Mouse (Mus musculus) intestine, embryonic 14.5 days (tissue): ENCODE measurements around the gene Inmt. TPM values are rescaled to one million over a fixed set of nuclear protein-coding genes. Genes with fewer than 3 reads are reported as not detected.

Experiments used
- ATAC-seq: fragments of 200-750 bp; cut with Nextera tagmentation; replicated peaks from 2 replicates; pipeline ENCODE4 v1.8.0; 2017; ENCODE audit warnings: low read depth, moderate number of reproducible peaks, moderate TSS enrichment, moderate library complexity; ENCODE audit not compliant: low FRiP score, low TSS enrichment
- DNase-seq: peaks from one replicate; pipeline ENCODE4 v3.0.0-alpha.2; 2018; ENCODE audit warnings: low spot score
- H3K27ac ChIP-seq: fragments of 300-500 bp; sonication (generic); 2 replicates; pipeline ENCODE4 v1.5.1; 2014; ENCODE audit warnings: low read depth, mild to moderate bottlenecking, control low read depth
- H3K27me3 ChIP-seq: fragments of 300-500 bp; sonication (generic); replicated peaks from 2 replicates; pipeline ENCODE4 v1.6.1; 2014; ENCODE audit warnings: low read length, control low read depth; ENCODE audit not compliant: control insufficient read depth, insufficient read depth
- H3K36me3 ChIP-seq: fragments of 300-500 bp; sonication (generic); 2 replicates; pipeline ENCODE4 v1.6.1; 2014; ENCODE audit warnings: low read length, control low read depth; ENCODE audit not compliant: control insufficient read depth, insufficient read depth
- H3K4me1 ChIP-seq: fragments of 300-500 bp; sonication (generic); replicated peaks from 2 replicates; pipeline ENCODE4 v1.6.1; 2014; ENCODE audit warnings: low read length, control low read depth, mixed read lengths; ENCODE audit not compliant: control insufficient read depth, insufficient read depth
- H3K4me2 ChIP-seq: fragments of 300-500 bp; sonication (generic); 2 replicates; pipeline ENCODE4 v1.6.1; 2014; ENCODE audit warnings: low read length
- H3K4me3 ChIP-seq: fragments of 300-500 bp; sonication (generic); 2 replicates; pipeline ENCODE4 v1.5.1; 2014; ENCODE audit warnings: low read depth, low read length, control low read depth, mixed read lengths
- H3K9ac ChIP-seq: fragments of 300-500 bp; sonication (generic); 2 replicates; pipeline ENCODE4 v1.6.1; 2014; ENCODE audit warnings: mild to moderate bottlenecking, low read length
- H3K9me3 ChIP-seq: fragments of 300-500 bp; sonication (generic); 2 replicates; pipeline ENCODE4 v1.6.1; 2016; ENCODE audit warnings: low read length, control low read depth; ENCODE audit not compliant: control insufficient read depth
- WGBS: fragments of 180-500 bp; shearing (Covaris S2); extraction: QIAGEN DNeasy Blood & Tissue Kit; methylation state at CpG from one replicate; pipeline ENCODE4 v1.1.7; 2014; 5-methylcytosine and 5-hydroxymethylcytosine counted together
- polyA plus RNA-seq: library from polyadenylated mRNA; unstranded; fragments of >200 nt; fragmentation: Nextera tagmentation; extraction: Ambion mirVana; gene quantifications from 2 replicates; pipeline ENCODE4 v1.2.1, GENCODE M21; 2014

Inmt gene
- polyA plus RNA-seq, 1 experiment from 2014 or later, result 0.28 TPM

- ATAC-seq, result no peak
- no peak overlapping the region for H3K27ac ChIP-seq
- H3K4me1 ChIP-seq, result no peaks in the 10 kb centered on the region
- H3K27me3 ChIP-seq, result no peaks in the 10 kb centered on the region
- H3K9me3 ChIP-seq, result no peaks in the 10 kb centered on the region
- no peak for DNase-seq
- no peak overlapping the region for H3K4me2 ChIP-seq
- 87% methylated on average over 3 of the region's 3 CpGs for WGBS
- H3K9ac ChIP-seq, result no peak overlapping the region
- no peaks in the 10 kb centered on the region for H3K36me3 ChIP-seq
- no peak overlapping the region for H3K4me3 ChIP-seq
Measured at GRCm38 (mm10) chr6:55152226-55152625, 22.6 kb downstream of the Inmt start.

DNA sequence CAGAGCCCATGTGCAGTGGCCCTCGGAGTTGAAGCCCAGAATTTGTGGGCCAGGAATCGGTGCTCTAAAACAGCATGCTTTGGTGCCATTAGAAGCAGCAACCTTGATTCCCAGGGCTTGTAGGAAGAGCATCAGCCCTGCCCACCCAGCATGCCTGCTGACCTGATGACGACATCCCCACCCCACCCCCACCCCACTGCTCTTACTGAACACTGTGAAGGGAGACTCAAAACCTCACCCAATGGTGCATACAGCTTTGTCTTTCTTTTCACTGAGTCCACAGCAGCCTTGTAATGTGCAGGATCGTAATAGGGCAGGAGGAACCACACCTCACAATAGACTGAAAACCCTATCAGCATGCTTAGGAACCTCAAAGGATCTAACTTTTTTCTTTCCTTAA is 28.7 kb downstream of the Inmt start:
- no peak overlapping the region for H3K9ac ChIP-seq
- H3K4me1 ChIP-seq, result no peaks in the 10 kb centered on the region
- no peak overlapping the region for H3K4me2 ChIP-seq
- H3K9me3 ChIP-seq, result 0 out of 2 replicates have a peak, but pooled peaks cover 3% of the 10 kb centered on the region
- H3K27me3 ChIP-seq, result no peaks in the 10 kb centered on the region
- DNase-seq (no peak), ATAC-seq (no peak)
- H3K27ac ChIP-seq, result no peak overlapping the region
- WGBS, result 55% methylated on average over 4 of the region's 4 CpGs
- no peak overlapping the region for H3K4me3 ChIP-seq
- no peaks in the 10 kb centered on the region for H3K36me3 ChIP-seq

DNA sequence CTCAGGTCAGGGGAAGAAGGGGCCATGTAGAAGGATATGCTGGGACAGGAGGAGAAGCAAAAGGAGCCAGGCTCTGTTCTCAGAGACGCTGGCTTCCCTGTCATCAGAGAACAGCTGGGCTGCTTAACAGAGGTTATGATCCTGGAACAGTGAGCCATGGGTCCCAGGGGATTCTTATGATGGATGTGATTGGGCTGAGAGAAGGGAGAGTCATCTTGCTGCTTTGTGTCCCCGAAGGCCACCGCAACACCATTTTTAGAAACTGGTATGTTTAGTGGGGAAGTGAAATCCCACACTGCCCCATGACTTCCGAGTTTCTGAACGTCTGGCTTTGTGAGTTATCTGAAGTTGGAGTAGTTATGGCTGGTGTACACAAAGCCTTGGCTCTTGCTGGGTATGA is 29.6 kb downstream of the Inmt start:
- Histone ChIP-seq H3K27me3 (no peaks in the 10 kb centered on the region), H3K4me1 (no peaks in the 10 kb centered on the region), H3K4me2 (no peak overlapping the region), H3K4me3 (no peak overlapping the region), H3K27ac (no peak overlapping the region), H3K9me3 (0 out of 2 replicates have a peak, but pooled peaks cover 3% of the 10 kb centered on the region), H3K9ac (no peak overlapping the region), H3K36me3 (no peaks in the 10 kb centered on the region)
- 79% methylated on average over 5 of the region's 5 CpGs for WGBS
- no peak for DNase-seq
- no peak for ATAC-seq

- Histone ChIP-seq H3K4me1 (no peaks in the 10 kb centered on the region), H3K4me2 (no peak overlapping the region), H3K36me3 (no peaks in the 10 kb centered on the region), H3K9me3 (no peaks in the 10 kb centered on the region), H3K9ac (no peak overlapping the region), H3K27me3 (no peaks in the 10 kb centered on the region), H3K27ac (no peak overlapping the region), H3K4me3 (no peak overlapping the region)
- DNase-seq (no peak), ATAC-seq (no peak)
Measured at GRCm38 (mm10) chr6:55138343-55138742, 36.5 kb downstream of the Inmt start.

GRCm38 (mm10) chr6:55133425-55133824 is 41.4 kb downstream of the Inmt start:
- ATAC-seq, result no peak

DNA sequence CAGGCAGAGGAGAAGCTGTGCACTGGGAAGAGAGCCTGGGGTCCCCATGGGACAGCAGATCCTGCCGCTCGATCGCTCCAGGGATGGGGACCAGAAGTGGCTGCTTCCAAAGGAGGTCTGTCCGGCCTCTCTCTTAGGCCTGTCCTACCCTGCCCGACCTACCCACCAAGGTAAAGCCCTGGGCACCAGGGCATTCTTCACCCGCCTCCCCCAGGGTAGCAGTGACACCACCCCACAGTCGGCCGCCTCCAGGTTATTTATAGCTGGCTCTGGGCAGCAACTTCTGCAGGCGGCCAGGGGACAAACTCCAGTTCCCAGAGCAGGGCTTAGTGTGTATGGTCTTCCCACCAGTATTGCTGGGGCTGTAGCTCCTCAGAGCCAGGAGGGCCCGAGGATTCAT is 42.0 kb downstream of the Inmt start, which contains the start of gene Crhr2:
TSS of gene Crhr2 (minus strand) at position 223 of the 400 bp plus-strand sequence.
- Histone ChIP-seq H3K9me3 (no peaks in the 10 kb centered on the region), H3K27ac (no peak within 1 kb of the TSS), H3K27me3 (no peaks in the 10 kb centered on the region), H3K4me2 (no peak within 1 kb of the TSS), H3K4me3 (no peak within 1 kb of the TSS), H3K36me3 (no peaks in the 10 kb centered on the region), H3K4me1 (no peaks in the 10 kb centered on the region), H3K9ac (no peak within 1 kb of the TSS)
- ATAC-seq (no peak), DNase-seq (no peak)
- 55% methylated on average over 10 of the region's 10 CpGs for WGBS

More at GRCm38 (mm10) chr6:55133425-55133824, 41.4 kb downstream of the Inmt start:
- H3K9ac ChIP-seq, result no peak overlapping the region
- no peaks in the 10 kb centered on the region for H3K36me3 ChIP-seq
- no peak overlapping the region for H3K4me3 ChIP-seq
- H3K9me3 ChIP-seq, result no peaks in the 10 kb centered on the region
- H3K4me2 ChIP-seq, result no peak overlapping the region
- H3K27ac ChIP-seq, result no peak overlapping the region
- 87% methylated on average over 1 of the region's 1 CpGs for WGBS
- no peaks in the 10 kb centered on the region for H3K4me1 ChIP-seq
- DNase-seq, result no peak
- no peaks in the 10 kb centered on the region for H3K27me3 ChIP-seq

DNA sequence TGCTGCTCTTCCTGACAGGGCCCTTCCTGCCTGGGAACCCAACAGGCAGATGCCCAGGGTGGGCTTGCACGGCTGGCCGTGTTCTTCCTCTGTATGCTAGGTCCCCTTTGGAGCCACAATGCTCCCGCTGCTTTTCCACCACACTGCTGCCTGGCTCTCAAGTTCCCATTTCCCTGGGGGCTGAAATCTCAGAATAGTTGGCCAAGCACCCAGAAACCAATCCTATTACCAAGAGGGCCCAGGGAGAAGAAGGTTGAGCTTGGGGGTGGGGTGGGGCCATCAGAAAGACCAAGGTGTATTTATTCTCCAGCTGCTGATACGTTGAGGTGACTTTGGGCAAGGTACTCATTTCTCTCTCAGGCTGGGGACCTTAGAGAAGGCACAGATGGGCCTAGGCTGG is 43.5 kb downstream of the Inmt start:
- H3K27ac ChIP-seq, result no peak overlapping the region
- no peak overlapping the region for H3K4me3 ChIP-seq
- DNase-seq (no peak), ATAC-seq (no peak)
- no peaks in the 10 kb centered on the region for H3K27me3 ChIP-seq
- H3K4me2 ChIP-seq, result no peak overlapping the region
- H3K4me1 ChIP-seq, result no peaks in the 10 kb centered on the region
- no peaks in the 10 kb centered on the region for H3K36me3 ChIP-seq
- H3K9me3 ChIP-seq, result no peaks in the 10 kb centered on the region
- 81% methylated on average over 4 of the region's 4 CpGs for WGBS
- no peak overlapping the region for H3K9ac ChIP-seq

DNA sequence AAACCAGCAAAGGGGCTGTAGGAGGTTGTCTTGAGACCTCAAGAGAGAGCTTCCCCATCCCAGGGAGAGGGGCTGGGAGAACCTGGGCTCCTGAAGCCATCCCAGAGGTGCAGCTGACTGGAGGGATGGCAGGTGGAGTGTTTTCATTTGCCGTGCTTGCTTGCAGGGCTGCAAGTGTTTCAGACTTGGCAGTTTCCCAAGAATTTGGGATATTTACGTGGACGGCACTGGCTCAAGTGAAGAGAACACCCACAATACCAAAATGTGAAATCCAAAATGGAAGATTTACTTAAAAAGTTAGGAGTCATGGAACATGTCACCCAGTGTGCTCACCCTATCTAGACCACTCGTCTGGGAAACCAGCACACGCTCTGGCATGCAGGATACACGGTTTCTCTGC is 44.2 kb downstream of the Inmt start:
- no peak for ATAC-seq
- 42% methylated on average over 6 of the region's 6 CpGs for WGBS
- Histone ChIP-seq H3K27ac (no peak overlapping the region), H3K9me3 (no peaks in the 10 kb centered on the region), H3K27me3 (no peaks in the 10 kb centered on the region), H3K36me3 (no peaks in the 10 kb centered on the region), H3K4me3 (no peak overlapping the region), H3K4me2 (no peak overlapping the region), H3K4me1 (no peaks in the 10 kb centered on the region), H3K9ac (no peak overlapping the region)
- DNase-seq, result no peak

- no peak overlapping the region for H3K9ac ChIP-seq
- no peaks in the 10 kb centered on the region for H3K27me3 ChIP-seq
- no peak overlapping the region for H3K4me2 ChIP-seq
- no peaks in the 10 kb centered on the region for H3K36me3 ChIP-seq
- H3K9me3 ChIP-seq, result no peaks in the 10 kb centered on the region
- no peak overlapping the region for H3K4me3 ChIP-seq
- DNase-seq (no peak), ATAC-seq (no peak)
- no peaks in the 10 kb centered on the region for H3K4me1 ChIP-seq
- H3K27ac ChIP-seq, result no peak overlapping the region
Measured at GRCm38 (mm10) chr6:55128391-55128790, 46.5 kb downstream of the Inmt start.
